Mouse (Mus musculus) right cerebral cortex, postnatal 36 days (tissue): ENCODE measurements at regions not wholly inside any gene's neighbourhood (a gene's known extent, or its start where the extent isn't known, plus 50 kb on each side); places are given as distances from the start of the nearest gene placed in this dataset.
A peak's percentile ranks its signal among the peaks of the same experiment; 100 is the strongest.

ENCODE experiments used
- DNase-seq, 2 experiments: peaks; one replicate each; pipeline ENCODE4 v3.0.0; 2022; ENCODE audit warnings: low spot score in 2 of 2, mixed read lengths in 1 of 2

DNA sequence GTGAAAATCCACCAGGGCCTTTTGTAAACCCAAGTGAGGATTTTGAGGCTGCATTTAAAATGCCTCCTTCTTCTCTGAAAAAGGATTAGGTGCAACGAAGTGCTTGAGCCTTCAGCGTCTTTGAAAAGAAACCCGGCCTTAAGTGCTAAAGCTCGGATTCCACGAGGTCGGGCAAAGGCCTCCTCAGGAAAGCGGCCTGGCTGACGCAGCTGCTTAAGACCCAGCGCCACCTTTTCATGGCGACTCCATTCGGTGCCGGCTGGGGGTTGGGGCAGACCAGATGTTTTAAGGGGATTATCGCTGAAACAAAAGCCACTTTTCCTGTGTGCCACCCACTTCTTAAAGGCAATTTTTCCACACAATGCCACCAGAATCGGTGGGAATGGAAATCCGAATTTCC, 61.6 kb upstream of the 4932438H23Rik start:
- DNase-seq, result no peak

DNA sequence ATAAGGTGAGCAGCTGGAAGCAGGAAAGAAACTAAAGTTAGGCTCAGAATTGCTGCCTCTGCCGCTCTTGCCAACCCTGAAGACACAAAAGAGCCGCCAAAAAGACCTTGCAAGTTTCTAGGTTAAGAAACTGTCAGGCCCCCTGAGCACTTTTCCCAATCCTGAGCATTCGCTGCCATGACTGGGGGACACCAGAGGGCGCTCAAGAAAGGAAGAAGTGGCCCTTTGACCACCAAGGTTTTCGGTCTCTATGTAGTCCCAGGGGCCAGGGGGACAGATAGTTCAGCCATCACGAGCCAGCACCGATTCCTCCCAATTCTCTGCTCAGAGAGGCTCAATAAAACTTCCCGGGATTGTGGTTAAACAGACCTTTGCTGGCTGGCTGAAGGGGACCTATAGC, 64.6 kb upstream of the Olig2 start:
- no peak for DNase-seq

DNA sequence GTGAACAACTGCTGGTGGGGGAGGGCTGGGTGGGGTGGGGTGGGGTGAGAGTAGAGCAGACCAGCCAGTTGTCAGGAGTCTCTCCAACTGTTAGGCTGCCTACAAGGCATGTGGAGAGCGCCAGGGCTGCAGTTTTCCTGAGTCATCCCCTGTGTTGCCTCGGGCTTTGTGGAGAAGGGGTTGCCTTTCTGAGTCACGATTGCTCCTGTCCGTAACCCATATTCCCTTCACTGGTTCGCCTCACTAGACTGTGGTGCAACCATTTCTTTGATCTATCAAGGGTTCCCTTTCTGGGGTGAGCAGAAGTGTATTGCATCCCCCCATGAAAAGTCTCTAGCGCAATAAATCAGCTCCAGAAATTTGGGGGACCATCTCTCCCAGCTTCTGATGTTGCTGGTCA, 63.6 kb upstream of the Olig2 start:
- DNase-seq, result no peak

DNA sequence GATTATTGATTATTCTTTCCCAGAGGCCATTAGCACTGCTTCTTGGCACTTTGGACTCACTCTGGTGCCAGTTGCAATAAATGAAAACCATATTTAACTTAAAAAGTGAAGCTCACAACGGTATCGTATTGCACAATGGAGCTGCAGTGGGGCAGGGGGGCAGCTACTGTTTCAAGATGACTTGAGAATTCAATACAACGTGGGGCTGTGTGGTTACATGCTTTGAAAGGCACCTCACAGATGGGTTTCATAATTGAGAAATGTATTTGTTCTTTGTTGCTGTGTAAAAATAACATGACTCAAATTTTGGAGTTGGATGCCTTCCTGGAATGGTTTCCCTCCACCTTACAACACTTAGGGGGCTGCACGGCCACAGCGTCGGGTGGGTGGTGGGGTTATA, 62.9 kb upstream of the Olig2 start:
- no peak for DNase-seq

GRCm38 (mm10) chr16:91165906-91166305, 59.4 kb upstream of the Olig2 start:
- no peak for DNase-seq

DNA sequence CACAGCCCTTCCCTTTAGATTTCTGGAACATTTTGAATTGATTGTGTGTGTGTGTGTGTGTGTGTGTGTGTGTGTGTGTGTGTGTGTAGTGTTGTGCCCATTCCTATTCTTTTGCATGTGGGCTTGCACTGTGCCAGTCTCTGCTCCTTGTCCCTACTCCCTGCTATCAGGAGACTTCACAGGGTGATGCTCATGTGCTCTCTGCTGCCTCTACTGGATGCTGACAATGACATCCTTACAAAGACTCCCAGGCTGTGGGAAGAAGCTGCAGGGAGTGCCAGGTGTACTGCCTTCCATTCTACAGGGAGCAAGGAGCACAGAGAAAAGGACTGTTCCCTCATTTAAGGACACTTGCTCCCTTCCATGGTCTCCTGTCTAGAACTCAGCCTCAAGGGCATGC, 58.4 kb upstream of the Olig2 start:
- DNase-seq, result peak in 1 of 2 experiments; percentile 23

- no peak for DNase-seq
Observed at GRCm38 (mm10) chr16:91168398-91168797, 56.9 kb upstream of the Olig2 start.

DNA sequence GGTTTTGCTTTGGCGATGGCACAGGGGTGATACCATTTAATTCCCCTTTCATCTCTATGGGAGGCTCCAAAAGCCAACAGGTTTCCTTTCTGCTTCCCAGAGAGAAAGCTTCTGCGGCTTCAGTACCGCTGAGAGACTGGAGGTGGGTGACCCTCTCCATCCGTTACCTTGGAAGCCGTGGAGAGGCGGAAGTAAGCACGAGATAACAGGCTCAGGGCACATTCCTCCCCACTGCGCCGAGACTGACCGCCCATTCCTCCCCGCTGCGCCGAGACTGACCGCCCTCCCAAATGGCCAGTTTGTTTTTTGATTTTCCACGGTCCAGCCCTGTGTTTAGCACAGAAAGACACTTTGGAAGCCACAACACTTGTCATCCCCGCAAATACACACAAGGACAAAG, 55.4 kb upstream of the Olig2 start:
- DNase-seq, result no peak

GRCm38 (mm10) chr16:91171911-91172440, 53.3 kb upstream of the Olig2 start:
- no peak for DNase-seq

DNA sequence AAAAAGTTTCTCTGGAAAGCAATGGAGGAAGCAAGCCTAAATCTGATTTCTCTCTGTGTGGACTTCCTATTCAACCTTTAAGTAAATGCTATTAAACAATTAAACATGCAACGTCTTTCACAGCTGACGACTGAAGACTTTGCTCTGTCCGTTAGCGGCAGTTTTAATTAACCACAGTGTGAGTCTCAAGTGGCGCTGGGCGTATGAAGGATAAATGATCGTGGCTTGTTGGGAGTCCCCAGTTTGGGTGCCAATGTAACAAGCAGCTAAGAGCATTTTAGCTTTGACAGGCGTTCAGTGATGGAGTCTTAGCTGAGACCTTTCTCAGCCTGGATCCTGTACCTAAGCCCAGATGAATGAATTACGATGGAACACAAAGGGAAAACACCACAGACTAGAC, 52.7 kb upstream of the Olig2 start:
- no peak for DNase-seq

GRCm38 (mm10) chr16:91173241-91173640, 52.0 kb upstream of the Olig2 start:
- no peak for DNase-seq

GRCm38 (mm10) chr16:91173870-91174278, 51.4 kb upstream of the Olig2 start:
- DNase-seq, result no peak

GRCm38 (mm10) chr16:91174401-91174800, 50.9 kb upstream of the Olig2 start:
- no peak for DNase-seq
